In genomic region chr7:43797844-43798462, GRCm38 (mm10) we compare ENCODE assay signal across 7 mouse cellular contexts. TPM values are rescaled to one million over a fixed set of nuclear protein-coding genes. Genes with fewer than 3 reads are reported as not detected.
DNase-seq lines count a peak whose midpoint lies in the region; TF ChIP-seq lines count a peak whose summit lies in the region.

No protein-coding gene starts in this region.

- DNase-seq in induced T-regulatory cell, adult 2 months (ENCODE audit: low read depth) = peak; percentile 74
- DNase-seq in lung, postnatal 25 days (ENCODE audit: low spot score) = peak; percentile 34
- peak; percentile 10 to 23 for DNase-seq in thymus, postnatal 10 days (ENCODE audit: low spot score in 2 of 2)
- no peak for DNase-seq in cerebellum, postnatal 25 days
- DNase-seq in c-Kit-positive CD71-positive TER-119-positive erythroid progenitor cells, embryonic 14.5 days (ENCODE audit: low spot score) = no peak

- TF ChIP-seq POLR2A in bone marrow macrophage, adult 2 months (IDR thresholded peaks at IDR 0.05; ENCODE audit: borderline replicate concordance, low read depth, low read length) = no peak
- 0 out of 2 replicates have a peak, but pooled peaks have one; percentile 20 for TF ChIP-seq POLR2A in embryonic fibroblast, embryonic 13.5 days (IDR thresholded peaks at IDR 0.05; ENCODE audit: low read depth, low read length)

- H3K4me3 ChIP-seq in bone marrow macrophage, adult 2 months (ENCODE audit: insufficient read depth, low read length) = 0 out of 2 replicates have a peak overlapping the region, but pooled peaks have one; percentile 62
- peak overlapping the region; percentile 83 for H3K4me3 ChIP-seq in embryonic fibroblast, embryonic 13.5 days (ENCODE audit: insufficient read depth, low read length)

- 0 out of 2 replicates have a peak, but pooled peaks cover 4% of the 10 kb centered on the region for H3K4me1 ChIP-seq in bone marrow macrophage, adult 2 months (ENCODE audit: control insufficient read depth, insufficient read depth, low read length)
- H3K4me1 ChIP-seq in embryonic fibroblast, embryonic 13.5 days (ENCODE audit: control insufficient read depth, insufficient read depth, low read length) = no peaks in the 10 kb centered on the region

- TF ChIP-seq CTCF in bone marrow macrophage, adult 2 months (IDR thresholded peaks at IDR 0.05; ENCODE audit: low read depth, low read length) = no peak
- TF ChIP-seq CTCF in embryonic fibroblast, embryonic 13.5 days (IDR thresholded peaks at IDR 0.05; ENCODE audit: borderline replicate concordance, insufficient read depth, low read length) = no peak

- H3K27ac ChIP-seq in bone marrow macrophage, adult 2 months (ENCODE audit: insufficient read depth, low read depth, low read length) = no peak overlapping the region
- no peak overlapping the region for H3K27ac ChIP-seq in embryonic fibroblast, embryonic 13.5 days (ENCODE audit: insufficient read depth, low read length)

RNA-seq across cellular contexts. Expression of gene Klk8, which starts 0.6 kb away (rescaled TPM):
- not detected in 2 replicates for polyA plus RNA-seq in bone marrow macrophage, adult 2 months (2012; ENCODE audit: insufficient read depth, insufficient read length, missing spikeins)
- 6.2 and 12.8 TPM in 2 replicates for polyA plus RNA-seq in embryonic fibroblast, embryonic 13.5 days (2011; ENCODE audit: insufficient read length, low read depth, missing spikeins)

RNA-seq across cellular contexts. Expression of gene Klk9, which starts 6.3 kb away (rescaled TPM):
- not detected in 2 replicates for polyA plus RNA-seq in bone marrow macrophage, adult 2 months (2012; ENCODE audit: insufficient read depth, insufficient read length, missing spikeins)
- not detected in 2 replicates for polyA plus RNA-seq in embryonic fibroblast, embryonic 13.5 days (2011; ENCODE audit: insufficient read length, low read depth, missing spikeins)

RNA-seq across cellular contexts. Expression of gene Klk7, which starts 13.1 kb away (rescaled TPM):
- not detected in 2 replicates for polyA plus RNA-seq in bone marrow macrophage, adult 2 months (2012; ENCODE audit: insufficient read depth, insufficient read length, missing spikeins)
- not detected in 2 replicates for polyA plus RNA-seq in embryonic fibroblast, embryonic 13.5 days (2011; ENCODE audit: insufficient read length, low read depth, missing spikeins)

RNA-seq across cellular contexts. Expression of gene Klk10, which starts 17.1 kb away (rescaled TPM):
- not detected in 2 replicates for polyA plus RNA-seq in bone marrow macrophage, adult 2 months (2012; ENCODE audit: insufficient read depth, insufficient read length, missing spikeins)
- 0.63 and 1.8 TPM in 2 replicates for polyA plus RNA-seq in embryonic fibroblast, embryonic 13.5 days (2011; ENCODE audit: insufficient read length, low read depth, missing spikeins)

RNA-seq across cellular contexts. Expression of gene Klk11, which starts 23.5 kb away (rescaled TPM):
- polyA plus RNA-seq in bone marrow macrophage, adult 2 months (2012; ENCODE audit: insufficient read depth, insufficient read length, missing spikeins) = not detected in 2 replicates
- not detected in 2 replicates for polyA plus RNA-seq in embryonic fibroblast, embryonic 13.5 days (2011; ENCODE audit: insufficient read length, low read depth, missing spikeins)

Comparison
In these comparisons a context has a peak if more than half of its experiments do, and no peak if none do; other contexts are left out.
1. DNase-seq: peak in induced T-regulatory cell, adult 2 months (single experiment), lung, postnatal 25 days (single experiment) and thymus, postnatal 10 days (2 of 2); none in cerebellum, postnatal 25 days (0 of 2) and c-Kit-positive CD71-positive TER-119-positive erythroid progenitor cells, embryonic 14.5 days (single experiment).